Mouse (Mus musculus): Measurements from ENCODE around the gene 9930022D16Rik.

Gene 9930022D16Rik

DNA sequence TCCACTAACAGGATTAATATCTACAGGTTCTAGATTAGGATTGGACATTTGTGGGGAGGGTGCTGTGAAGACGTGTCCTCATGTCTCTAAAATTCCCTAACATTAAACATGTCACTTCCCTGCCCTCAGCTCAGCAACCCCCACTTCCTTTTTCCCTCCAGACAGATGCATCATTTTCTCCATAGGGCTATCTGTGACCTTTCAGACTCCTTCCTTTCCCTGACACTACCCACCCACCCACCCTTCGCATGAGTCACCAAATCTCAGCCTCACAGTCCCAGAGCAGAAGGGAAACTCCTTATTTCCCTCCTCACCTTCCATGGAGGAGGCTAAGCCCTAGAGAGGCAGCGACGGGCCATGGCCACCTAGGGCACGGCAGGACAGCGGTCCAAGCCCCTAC lies at the start of gene 9930022D16Rik:
Gene 9930022D16Rik, plus strand, starts transcription at position 301 of the 400 bp plus-strand sequence.
- DNase-seq: no peak

DNA sequence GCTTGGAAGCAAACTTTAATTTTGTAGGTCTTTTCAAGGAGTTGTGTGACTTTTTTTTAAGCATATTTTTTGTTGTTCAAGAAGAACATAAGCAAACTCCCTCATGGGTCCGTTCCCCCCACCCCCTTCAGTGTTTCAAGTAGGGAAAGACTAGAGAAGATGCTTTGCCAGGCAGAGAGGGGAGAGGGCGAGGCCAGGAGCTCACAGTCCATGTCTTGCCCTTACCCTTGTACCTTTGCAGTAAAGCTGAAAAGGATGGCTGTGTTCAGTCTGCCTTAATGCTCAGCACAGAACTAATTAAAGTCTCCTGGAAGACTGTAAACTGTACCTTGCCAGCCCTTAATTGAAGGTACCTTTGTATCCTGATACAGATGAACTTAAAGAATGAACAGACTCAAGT lies 49.4 kb upstream of the 9930022D16Rik start:
- no peak for DNase-seq

DNA sequence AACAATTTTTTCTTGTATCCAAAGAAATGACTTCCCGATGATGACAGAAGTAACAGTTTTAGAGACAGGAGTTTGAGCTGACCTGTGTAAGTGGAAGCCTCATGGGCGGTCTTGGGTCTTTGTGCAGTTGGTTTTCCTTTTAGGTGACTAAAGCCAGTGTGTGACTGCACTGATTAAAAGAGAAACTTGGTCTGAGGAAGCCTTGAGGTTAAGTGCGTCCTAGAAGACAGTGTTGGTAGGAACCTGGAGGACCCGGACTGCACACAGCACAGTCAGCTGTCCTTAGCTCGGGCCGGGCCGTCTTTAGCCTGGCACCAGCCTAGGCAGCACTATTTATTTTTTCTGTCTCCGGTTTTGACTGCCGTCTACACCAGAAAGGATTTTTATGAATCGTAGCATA lies 48.8 kb upstream of the 9930022D16Rik start:
- no peak for DNase-seq

DNA sequence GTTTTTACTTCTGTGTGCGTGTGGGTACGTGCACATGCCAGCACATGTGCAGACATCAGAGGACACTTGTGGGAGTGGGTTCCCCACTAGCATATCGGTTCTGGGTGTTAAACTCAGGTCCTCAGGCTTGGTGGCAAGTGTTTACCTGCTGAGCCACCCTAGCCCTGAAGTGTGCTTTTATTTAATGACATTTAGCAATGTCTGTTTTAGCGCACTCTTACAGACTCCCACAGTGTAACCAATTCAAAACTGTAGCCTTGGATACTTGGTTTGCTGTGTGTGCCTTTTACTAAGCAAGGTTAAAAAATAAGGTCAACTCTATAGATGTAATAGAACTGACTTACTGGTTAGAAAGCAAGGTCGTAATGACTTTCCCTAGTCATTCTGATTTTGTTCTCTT lies 47.9 kb upstream of the 9930022D16Rik start:
- DNase-seq: no peak

DNA sequence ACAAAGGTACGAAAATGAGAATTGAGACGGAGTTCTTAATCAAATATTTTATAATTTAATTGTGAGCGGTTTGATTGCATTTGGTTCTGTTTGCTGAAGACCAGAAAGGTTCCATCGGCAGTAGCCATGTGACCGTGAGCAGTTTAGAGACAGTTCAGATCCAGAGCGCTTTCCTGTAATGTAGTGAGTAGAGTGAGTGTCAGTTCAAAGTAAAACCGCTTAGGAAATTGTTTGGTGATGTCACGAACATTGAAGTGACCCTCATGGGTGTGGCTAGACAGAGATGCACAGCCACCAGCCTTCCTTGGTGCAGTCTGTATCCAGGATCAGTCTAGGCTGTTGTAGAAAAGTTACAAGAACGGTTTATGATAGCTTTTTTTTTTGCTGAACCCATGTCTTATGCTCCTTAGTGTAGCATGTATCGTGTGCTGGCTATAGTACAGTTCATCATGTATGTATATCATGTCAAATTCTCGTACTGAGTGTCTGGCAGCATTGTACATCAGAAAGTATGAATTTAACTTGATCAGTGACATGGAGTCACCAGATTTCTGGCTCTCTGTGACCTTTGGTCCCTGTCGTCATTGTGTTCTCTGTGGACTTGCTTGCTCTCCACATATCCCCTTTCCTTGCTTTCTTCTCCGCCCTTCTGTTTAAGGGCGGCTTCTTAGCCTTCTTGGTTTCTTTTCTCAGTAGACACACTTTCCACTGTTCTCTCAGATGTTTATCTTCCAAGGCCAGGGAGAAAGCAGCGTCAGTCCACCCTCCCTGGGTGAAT lies 46.7 kb upstream of the 9930022D16Rik start:
- DNase-seq: no peak

DNA sequence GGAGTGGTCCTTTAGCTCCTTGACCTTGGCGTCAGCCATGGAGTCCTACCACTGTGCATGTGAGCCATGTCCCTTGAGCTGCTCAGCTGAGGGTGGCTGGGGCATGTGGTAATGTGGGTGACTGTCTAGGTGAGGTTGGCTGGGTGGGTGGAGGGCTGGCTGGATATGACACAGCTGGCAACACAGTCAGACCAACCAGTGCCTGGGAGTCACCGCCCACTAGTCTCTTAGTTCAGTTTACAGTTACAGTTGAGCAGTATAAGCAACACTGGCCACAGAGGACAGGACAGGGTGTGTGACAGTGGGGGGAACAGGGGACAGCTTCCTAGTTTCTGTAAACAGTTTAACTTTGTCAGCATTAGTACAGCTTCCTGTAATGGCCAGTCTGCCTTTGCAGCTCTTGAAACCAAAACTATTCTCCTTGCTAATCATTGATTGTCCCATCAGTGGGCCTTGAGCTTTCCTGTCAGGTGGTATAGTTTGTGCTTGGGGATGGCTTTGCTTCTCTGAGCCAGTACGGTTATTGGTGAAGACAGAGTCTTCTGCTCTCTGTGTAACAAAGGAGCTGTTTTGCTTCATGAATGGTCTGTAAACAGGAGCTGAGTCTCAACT lies 44.6 kb upstream of the 9930022D16Rik start:
- no peak for DNase-seq

DNA sequence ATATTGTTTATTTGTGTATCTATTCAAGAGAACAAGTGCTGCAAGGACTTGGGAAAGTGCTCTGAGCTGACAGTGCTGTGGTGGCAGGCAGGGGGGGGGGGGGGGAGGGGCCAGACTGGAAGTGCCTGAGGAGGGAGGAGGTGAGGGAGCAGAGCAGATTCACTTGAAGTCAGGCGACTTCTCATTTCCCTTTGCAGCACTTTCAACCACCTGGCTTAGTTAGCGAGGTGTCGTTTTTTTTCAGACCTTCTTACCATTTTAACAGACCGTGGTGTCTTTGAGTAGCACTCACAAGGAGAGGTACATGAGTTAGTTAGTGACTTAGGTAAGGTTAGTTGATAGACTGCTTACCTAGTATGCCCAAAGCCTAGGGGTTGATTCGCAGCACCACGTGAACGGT lies 38.3 kb upstream of the 9930022D16Rik start:
- no peak for DNase-seq

DNA sequence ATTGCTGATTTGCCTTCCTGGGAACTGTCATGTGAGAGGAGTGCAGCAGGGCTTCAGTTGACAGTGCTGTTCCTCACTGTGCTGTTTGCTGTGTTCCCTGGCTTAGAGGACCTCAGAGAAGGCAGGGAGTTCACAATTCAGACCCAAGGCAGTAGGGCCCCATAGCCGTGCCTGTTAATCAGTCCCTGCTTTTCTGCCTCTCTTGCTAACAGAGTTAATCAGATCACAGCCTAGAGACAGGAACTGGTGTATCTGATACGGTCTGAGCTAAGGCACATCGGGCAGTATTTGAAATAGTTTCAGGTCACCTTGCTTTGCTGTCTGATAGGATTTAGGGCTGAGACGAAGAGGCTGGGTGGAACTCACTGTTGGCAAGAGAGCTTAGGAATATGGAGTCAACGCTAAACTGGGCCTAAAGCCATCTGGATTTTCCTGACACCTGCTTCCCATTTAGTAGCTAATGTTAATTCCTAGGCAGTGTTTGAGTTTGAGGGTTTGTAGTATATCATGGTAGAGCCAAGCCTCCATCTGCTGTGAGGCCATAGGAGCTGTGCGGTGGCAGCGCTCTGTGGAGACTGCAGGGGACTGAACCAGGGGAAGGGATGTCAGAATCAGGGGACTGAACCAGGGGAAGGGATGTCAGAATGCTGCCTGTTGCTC lies 37.1 kb upstream of the 9930022D16Rik start:
- peak; percentile 42 for DNase-seq

DNA sequence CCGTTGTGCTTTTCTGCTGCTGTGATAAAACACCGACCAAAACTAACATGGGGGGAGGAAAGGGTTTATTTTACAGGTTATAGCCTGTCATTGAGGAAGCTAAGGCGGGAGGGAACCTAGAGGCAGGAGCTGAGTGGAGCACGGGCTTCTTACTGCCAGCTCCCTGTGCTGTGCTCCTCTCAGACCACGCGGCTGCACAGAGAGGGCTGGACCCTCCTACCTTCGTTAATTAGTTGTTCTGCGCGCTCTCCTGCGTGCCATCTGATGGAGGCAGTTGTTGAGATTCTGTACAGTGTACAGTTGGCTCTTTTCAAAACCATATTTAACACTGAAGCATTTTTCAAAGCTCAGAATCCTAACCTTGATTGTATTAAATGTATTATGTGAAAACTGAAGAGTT lies 36.2 kb upstream of the 9930022D16Rik start:
- no peak for DNase-seq

DNA sequence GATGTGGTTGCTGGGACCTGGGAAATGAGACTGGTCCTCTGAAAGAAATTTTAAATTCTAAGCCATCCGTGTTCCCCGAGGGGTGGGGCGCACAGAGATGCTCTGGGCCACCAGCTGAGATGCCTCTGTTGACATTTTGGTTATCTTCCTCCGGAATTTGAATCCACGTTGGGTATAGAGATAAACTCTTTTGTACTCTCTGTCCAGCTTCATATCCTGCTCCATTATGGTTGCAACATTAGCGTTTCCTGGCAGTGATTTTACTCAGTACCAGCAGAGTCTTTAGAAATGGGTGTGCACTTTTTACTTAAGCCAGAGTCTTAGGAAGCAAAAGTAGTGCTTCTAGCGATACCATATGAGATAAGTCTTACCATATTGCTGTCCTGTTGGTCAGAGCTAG lies 35.7 kb upstream of the 9930022D16Rik start:
- no peak for DNase-seq

DNA sequence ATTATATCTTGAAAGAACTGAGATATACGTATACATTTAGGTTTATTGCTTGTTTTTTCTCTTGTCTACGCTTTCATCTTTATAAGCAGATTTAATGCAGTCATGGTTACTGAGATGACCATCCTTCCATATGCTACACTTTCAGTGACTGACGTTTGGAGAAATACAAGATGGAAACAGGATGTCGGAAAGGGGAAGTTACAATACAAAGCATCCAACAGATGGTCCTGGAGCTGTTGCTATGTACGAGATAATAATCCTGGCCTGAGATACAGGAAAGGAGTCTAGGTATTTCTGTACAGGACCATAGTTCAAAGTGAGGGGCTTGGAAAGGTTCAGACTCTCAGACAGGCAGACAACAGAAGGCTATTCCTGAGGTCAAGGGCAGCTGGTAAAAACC lies 33.1 kb upstream of the 9930022D16Rik start:
- no peak for DNase-seq

DNA sequence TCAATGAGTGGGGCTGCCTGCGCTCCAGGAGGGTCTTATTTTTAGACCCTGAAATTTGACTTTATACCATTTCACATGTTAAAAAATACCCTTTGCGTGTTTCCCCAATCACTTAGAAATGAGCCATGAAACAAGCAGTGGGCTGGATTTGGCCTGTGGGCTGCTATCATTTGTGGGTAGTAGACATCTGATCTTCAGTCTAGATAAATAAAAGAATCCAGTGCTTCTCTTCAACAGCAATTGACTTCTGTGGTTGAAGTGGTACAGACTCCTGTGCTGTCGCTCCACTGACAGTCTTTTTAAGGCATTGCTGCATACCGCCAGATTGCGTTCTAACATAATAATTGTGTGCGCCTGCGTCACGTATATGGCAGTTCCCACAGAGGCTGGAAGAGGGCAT lies 28.4 kb upstream of the 9930022D16Rik start:
- DNase-seq: no peak

DNA sequence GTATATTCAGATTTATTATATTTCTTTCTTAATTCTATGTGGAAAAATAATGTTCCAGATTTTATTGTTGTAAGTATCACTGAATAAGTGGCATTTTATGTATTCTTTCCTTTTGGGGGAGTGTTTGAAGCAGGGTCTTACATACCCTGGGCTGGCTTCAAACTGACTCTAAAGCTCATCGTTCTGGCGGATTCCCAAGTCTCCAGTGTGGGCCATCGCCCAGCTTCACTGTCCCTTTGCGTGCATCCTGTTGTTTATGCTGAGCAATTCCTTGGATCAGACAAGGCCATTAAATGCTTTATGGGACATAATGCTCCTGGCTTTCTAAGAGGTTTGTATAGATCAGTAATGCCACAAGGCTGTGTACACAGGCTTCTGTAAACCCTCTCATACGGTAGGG lies 24.7 kb upstream of the 9930022D16Rik start:
- DNase-seq: no peak

DNA sequence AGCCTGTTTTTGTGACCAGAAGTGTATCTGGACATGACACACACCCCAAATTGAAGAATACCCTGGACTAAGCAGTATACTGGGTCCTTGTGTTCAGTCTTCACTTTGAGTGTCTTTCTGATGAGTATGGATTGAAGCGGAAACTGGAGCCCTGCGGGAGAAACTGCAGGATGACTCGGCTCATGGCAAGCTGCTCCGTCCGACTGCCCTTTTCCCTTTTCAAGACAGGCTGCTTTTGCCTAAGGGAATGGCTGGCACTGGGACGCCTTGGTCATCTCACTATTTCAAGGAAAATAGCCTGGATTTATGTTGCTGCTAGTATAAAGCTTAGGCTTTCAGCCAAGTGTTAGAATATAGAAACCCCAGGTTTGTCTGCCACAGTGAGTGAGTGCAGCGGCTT lies 22.5 kb upstream of the 9930022D16Rik start:
- no peak for DNase-seq

DNA sequence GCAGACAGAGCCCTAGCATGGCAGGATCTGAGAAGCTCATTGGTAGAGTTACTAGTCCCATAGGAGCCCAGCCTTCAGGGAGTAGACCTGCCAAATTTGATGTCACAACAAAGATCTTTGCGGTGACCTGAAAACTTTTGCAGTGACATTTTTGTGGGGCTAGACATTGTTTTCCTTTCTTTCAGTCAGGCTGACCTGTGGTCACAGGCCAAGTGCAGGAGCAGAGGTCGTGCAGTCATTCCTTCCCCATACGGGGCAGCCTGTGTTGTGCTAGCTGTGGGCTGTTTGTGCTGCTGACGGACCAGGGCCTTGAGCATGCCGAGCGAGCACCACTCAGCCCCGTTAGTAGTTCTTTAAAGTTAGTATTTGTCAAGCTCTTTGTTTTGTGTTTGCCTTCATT lies 22.0 kb upstream of the 9930022D16Rik start:
- peak; percentile 22 for DNase-seq

DNA sequence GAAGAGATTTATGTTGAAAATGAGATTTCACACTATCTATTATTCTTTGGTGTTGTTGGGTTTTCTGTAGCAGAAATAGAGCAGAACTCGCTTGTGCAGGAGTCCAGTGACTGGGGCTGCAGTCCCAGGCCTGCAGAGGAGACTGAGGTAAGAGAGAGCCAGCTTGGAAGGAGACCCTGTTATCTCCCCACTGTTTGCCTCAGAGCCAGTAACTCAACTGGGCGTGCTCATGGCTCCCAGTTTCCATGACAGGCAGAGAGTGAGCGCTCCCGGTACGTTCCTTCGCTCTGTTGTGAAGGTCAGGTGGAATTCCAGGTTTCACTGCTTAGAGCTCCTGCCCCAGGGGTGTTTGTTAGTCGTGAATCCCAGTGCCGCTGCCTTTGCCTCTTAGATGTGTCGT lies 21.1 kb upstream of the 9930022D16Rik start:
- no peak for DNase-seq

DNA sequence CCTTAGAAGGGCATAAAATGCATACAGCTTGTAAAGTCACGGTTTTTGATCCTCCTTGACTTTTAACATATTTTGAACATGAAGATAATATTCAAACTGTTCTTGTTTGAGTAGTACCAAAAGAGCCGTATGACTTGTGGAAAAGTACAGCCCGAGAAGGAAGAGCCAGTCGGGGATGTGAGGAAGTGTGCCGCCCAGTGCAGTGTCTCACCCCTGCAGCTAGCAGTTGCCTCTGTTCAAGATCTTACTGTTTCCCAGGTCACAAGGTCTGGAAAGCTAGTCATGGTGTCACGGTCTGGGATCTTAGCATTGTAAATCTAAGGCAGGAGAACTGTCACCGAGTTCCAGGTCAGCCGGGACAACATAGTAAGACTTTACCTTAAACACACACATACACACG lies 19.0 kb upstream of the 9930022D16Rik start:
- no peak for DNase-seq

DNA sequence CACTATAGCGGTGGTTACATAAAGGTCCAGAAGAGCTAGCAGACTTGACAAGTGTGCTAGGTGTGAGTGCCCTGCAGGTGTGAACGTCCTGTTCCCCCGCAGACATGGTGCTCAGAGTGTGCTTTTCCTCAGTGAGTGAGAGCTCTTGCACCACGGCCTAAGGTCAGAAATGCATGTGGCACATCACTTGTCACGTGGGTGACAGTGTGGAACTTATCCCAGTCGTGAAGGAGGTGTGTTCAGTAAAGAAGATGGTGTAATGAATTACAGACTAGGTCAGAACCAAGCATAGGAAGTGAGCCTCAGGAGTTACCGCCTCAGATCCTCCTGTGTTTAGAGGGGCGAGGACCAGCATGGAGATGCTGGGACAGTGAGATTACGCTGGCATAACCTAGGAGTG lies 18.4 kb upstream of the 9930022D16Rik start:
- DNase-seq: no peak

DNA sequence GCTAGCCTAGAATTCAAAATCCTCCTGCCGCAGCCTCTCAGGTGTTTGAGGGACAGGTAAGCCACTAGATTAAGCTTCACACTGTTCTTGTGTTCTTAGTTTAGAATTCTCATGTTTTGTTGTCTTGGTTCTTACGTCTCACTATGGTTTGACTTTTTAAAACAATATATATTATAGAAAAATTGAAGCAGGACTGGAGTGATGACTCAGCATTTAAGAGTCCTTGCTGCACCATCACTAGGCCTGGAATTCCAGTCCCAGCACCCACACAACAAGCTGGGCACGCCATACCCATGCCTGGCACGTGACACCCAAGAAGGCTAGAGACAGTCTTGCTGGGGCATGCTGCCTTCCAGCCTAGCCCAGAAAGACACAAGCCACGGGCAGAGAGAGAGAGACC lies 7.3 kb upstream of the 9930022D16Rik start:
- no peak for DNase-seq

DNA sequence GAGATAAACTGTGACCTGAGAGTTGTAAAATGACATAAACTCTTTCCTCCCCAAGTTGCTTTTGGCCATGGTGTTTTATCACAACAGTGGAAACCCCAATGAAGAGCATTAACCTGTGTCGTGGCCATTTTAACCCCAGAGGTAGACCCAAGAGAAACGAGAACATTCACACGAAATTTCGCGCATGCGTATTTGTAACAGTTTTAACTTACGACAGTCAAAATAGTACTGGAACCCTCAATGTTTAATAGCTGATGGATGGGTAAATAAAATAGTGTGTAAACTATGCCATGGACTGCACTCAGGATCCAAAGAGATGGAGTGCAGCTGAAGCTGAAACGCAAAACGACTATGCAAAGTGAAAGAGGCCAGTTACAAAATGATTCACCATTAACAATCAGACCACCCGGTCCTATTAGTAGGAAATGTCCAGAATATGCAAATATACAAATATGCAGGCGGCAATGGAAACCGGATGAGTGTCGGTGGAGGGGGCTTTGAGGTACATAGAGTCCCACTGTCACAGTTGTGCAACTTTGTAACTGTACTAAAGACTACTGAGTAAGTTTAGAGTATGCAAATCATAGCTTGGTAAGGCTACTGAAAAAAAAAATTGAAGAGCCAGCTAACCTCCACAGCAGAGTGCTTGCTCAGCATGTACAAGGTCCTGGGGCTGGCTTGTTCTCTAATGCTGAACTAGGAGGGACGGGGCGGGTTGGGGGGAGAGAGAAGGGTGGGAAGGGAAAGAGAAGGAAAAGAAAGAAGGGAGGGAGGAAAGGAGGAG lies 3.3 kb upstream of the 9930022D16Rik start:
- no peak for DNase-seq

DNA sequence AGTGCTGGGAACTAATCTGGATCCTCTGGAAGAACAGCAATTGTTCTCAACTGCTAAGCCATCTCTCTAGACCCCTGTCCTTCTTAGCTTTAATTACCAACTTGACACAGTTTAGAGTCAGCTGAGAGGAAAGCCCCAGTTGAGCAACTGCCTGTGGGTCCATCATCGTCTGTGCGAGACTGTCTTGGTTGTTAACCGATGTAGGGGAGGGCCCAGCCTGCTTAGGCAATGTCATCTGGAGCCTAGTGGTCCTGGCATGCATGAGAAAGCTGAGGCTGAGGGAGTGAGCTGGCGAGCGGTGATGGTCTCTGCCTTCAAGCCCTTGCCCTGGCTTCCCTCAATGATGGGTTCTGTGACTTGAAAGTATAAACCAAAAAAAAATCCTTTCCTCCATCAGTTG lies 1.1 kb downstream of the 9930022D16Rik start:
- no peak for DNase-seq

DNA sequence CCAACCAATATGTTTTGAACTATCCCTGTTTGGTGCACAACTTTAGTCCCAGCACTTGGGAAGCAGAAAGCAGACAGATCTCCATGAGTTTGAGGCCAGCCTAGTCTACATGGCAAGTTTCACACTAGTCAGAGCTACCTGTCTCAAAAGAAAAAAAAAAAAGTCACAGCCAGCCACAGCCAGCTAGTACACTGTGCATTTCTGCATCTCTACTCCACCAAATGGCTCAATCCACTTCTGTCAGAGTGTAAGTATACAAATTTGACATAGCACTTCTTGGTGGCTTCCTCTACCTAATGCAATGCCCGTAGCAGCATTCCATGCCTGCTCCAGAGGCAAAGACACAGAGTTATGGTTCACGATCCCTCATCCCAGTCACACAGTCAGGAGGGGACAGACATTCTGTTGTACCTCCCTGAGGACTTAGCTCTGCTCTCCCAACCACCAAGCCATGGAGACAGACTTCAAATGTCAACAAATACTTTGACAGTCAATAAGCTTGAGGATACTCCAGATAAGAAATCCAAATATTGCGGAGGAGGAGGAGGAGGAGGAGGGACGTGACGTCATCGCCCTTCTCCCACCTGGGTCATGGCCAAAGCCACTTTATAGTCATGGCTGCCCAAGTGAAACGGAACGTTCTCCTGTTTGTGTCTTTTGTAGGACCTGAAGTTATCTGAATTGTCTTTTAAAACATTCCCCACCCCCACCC lies 3.1 kb downstream of the 9930022D16Rik start:
- no peak for DNase-seq

Measured in liver (tissue).